Mouse (Mus musculus) heart, postnatal 25 days (tissue): Measurements from ENCODE around the gene Fcer1g. TPM values are rescaled to one million over a fixed set of nuclear protein-coding genes. Genes with fewer than 3 reads are reported as not detected.

ENCODE experiments used
- DNase-seq: peaks from one replicate; pipeline ENCODE4 v3.0.0; 2022; ENCODE audit warnings: low spot score
- intact Hi-C: fragments of 180-260 bp; cut with DNase I; formaldehyde crosslinking; loops from one replicate; pipeline ENCODE4 v1.15.1; 2025
- total RNA-seq, 2 experiments: library from RNA; stranded (reverse); gene quantifications; 2 replicates each; pipeline ENCODE4 v1.2.3; 2021

Fcer1g gene
- total RNA-seq, 2 experiments from 2014 or later, result 11.0 to 12.9 TPM

GRCm38 (mm10) chr1:171193093-171193840 is 40.9 kb downstream of the Fcer1g start:
- DNase-seq, result no peak
- intact Hi-C loops, result loop anchor here (2.0 kb wide), 1 partner anchor 28 kb away; no protein-coding TSS in a partner anchor

DNA sequence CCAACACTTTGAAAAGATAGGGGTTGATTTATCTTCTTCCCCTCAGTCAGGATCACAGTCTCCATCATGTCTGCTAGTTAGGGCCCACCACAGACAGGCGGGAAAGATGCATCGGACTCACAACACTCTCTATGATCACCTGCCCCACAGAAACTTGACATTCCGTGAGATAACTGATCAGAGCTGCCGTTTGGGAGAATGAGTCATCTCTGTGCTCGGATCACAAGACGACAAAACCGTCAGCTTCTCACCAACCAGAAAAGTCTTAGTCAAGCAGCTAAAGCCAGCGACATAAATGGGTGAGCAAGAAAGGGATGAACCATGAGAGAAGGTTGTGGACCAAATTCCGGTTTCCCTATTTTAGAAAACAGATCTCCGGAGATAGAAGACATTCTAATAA is 41.9 kb downstream of the Fcer1g start:
- intact Hi-C loops, result loop anchor here (2.0 kb wide), 1 partner anchor 29 kb away; no protein-coding TSS in a partner anchor
- no peak for DNase-seq

GRCm38 (mm10) chr1:171190832-171191231 is 43.3 kb downstream of the Fcer1g start:
- intact Hi-C loops, result no loop called here

DNA sequence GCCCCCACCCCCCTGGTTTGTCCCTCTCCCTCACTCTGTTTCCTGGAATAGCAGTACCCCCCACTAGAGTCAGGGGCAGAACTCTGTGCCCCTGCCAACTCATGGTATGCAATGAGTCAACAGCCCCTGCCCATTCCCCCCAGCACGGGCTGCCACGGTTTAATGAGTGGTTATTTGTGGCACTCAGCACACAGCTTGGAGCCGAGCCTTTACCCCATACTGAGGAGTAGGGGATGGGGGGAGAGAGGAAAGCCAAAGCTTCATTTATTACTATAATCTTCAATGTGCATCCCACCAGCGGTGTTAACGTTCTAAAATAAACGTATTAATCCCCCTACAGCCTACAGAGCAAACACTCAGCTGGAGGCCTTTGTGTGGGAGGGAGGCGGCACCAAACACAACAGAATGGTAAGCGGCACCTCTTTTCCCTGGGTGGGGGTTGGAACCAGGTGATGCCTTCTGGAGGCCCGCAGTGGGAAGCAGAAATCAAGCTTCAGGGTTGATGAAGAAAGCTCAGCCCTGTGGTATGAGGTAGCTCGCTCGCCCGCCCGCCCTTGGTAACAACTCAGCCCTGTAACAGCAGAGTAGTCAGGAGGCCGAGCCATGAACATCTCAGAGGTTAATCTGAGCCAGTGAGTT is 44.6 kb downstream of the Fcer1g start:
- intact Hi-C loops, result no loop called here
- DNase-seq, result no peak

More at GRCm38 (mm10) chr1:171190832-171191231, 43.3 kb downstream of the Fcer1g start:
- no peak for DNase-seq

DNA sequence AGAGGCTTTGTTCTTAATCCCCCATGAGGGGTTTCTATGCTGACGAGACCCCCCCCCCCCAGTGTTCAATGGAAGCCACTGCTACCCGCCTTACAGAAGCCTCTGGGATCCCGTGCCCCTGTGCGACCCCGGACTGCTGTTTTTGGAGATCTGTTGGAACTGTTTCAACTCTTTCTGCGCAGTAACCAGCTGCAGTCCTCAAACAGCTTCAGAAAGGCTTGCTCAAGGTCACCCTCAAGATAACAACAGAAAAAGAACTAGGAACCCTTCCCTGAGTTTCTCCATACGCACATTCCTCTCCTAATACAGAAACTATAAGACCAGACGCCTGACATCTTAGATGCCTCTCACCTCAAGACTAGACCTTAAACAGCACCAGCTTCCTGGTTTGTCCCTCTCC is 45.1 kb downstream of the Fcer1g start:
- DNase-seq, result no peak

DNA sequence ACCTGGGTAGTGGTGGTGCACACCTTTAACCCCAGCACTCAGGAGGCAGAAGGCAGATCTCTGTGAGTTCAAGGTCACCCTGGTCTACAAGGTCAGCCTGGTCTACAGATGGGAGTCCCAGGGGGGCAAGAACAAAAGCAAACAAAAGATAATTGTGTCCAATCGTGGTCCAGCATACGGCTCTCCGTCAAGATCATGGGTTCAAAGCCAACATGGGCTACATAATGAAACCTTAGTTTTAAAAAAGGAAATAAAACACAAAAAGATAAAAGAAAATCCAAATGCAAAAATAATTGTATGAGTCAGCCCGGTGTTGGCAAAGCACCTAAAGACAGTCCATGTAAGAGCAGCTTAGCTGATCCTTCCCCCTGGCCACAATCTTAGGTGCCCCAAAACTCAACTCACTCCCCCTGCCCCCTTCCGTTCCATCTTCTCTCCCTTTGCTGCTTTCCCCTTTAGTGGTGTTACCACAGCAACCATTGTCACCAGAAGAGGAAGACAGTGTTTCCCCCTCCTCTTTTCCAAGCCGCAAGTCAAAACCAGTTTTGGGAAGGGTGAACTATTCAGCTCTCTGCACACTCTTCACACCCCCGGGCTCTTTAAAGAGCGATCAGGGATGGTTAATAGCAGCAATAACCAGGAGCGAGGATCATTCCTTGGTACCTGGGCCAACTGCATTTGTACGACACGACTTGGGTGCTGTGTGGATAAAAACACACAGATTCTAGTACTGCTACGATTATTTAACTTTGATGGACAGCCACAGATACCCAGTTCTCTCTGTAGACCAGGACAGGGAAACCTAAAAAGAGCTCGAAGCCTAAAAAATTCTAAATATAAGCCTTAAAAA is 46.1 kb downstream of the Fcer1g start:
- no peak for DNase-seq
- intact Hi-C loops, result no loop called here

More for the DNA sequence above, 45.1 kb downstream of the Fcer1g start:
- intact Hi-C loops, result no loop called here

DNA sequence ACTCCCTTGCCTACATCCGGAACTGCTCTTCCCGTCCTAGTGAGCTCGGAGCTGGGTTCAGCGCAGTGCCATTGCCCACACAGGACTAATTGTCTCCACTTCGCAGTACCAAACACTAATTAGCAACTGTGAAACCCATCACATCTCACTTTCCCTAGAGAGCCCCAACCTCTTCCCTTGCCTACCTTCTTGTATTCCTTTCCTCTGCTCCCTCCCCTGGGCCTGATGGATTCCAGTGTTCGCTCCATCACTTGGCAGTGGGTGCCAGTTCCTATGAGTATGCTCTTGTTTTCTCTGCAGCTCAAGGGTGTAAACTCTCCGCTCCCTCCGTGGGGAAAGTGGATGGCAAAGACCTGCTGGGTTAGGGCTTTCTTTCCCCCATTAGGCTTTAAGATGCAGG is 48.5 kb downstream of the Fcer1g start:
- DNase-seq, result no peak
- intact Hi-C loops, result no loop called here

DNA sequence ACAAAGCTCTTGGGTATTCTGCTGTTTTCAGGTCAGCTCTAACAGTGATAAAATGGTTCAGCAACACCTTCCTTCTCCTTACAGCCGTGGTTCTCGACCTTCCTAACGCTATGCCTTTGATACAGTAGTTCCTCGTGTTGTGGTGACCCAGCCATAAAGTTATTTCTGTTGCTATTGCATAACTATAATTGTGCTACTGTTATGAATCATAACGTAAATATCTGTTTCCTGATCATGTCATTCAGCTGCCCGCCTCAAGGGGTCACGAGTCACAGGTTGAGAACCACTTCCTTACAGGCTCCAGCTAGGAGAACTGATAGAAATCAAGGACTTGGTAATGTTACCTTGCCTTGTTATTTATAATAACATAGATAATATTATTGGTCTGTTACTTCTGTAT is 49.9 kb downstream of the Fcer1g start:
- intact Hi-C loops, result no loop called here
- no peak for DNase-seq

GRCm38 (mm10) chr1:171183620-171184019 is 50.5 kb downstream of the Fcer1g start:
- intact Hi-C loops, result no loop called here
- DNase-seq, result peak; percentile 31

- intact Hi-C loops, result no loop called here
- DNase-seq, result no peak
Observed at GRCm38 (mm10) chr1:171183025-171183424, 51.1 kb downstream of the Fcer1g start.

Other genes with a start within 250 kb of the Fcer1g start
- gene Fcgr4, start 215.4 kb downstream of the Fcer1g start, total RNA-seq, result under 1 TPM; 0.34 to 0.52 TPM
- gene Fcgr3, start 169.4 kb downstream of the Fcer1g start, total RNA-seq, result 10 to 100 TPM; 12.5 to 15.6 TPM
- gene Cfap126, start 120.4 kb downstream of the Fcer1g start, total RNA-seq, result 1 to 10 TPM in 1 of 2 experiments, under 1 TPM in 1; 0.34 to 1.1 TPM
- 1,000 to 10,000 TPM; 1,121 to 1,186 TPM for gene Sdhc, start 83.8 kb downstream of the Fcer1g start, total RNA-seq
- 1 to 10 TPM in 1 of 2 experiments, under 1 TPM in 1; 0.29 to 6.7 TPM for gene Mpz, start 83.7 kb downstream of the Fcer1g start, total RNA-seq
- gene Pcp4l1, start 38.1 kb downstream of the Fcer1g start, total RNA-seq, result 100 to 1,000 TPM; 253 to 281 TPM
- not detected for gene Nr1i3, start 20.4 kb downstream of the Fcer1g start, total RNA-seq
- gene Tomm40l, start 11.9 kb downstream of the Fcer1g start, total RNA-seq, result 100 to 1,000 TPM in 1 of 2 experiments, 10 to 100 TPM in 1; 88.9 to 101 TPM
- 1 to 10 TPM; 2.9 to 3.0 TPM for gene Apoa2, start 9.3 kb downstream of the Fcer1g start, total RNA-seq
- 1 to 10 TPM in 1 of 2 experiments, under 1 TPM in 1; 0.49 to 2.0 TPM for gene Adamts4, start 16.1 kb upstream of the Fcer1g start, total RNA-seq
- 1,000 to 10,000 TPM; 1,437 to 1,441 TPM for gene Ndufs2, start 17.0 kb upstream of the Fcer1g start, total RNA-seq
- 10 to 100 TPM; 16.4 to 17.8 TPM for gene B4galt3, start 36.0 kb upstream of the Fcer1g start, total RNA-seq
- 10 to 100 TPM; 13.4 to 13.7 TPM for gene Ppox, start 46.8 kb upstream of the Fcer1g start, total RNA-seq
- 10 to 100 TPM; 19.7 to 21.3 TPM for gene Usp21, start 53.6 kb upstream of the Fcer1g start, total RNA-seq
- 10 to 100 TPM; 80.7 to 81.5 TPM for gene Ufc1, start 60.7 kb upstream of the Fcer1g start, total RNA-seq
- 10 to 100 TPM; 21.9 to 22.2 TPM for gene Dedd, start 94.8 kb upstream of the Fcer1g start, total RNA-seq
- gene Nit1, start 111.3 kb upstream of the Fcer1g start, total RNA-seq, result 10 to 100 TPM; 26.1 to 29.9 TPM
- gene Pfdn2, start 111.3 kb upstream of the Fcer1g start, total RNA-seq, result 10 to 100 TPM; 74.3 to 84.4 TPM
- not detected for gene Klhdc9, start 126.4 kb upstream of the Fcer1g start, total RNA-seq
- gene Nectin4, start 135.7 kb upstream of the Fcer1g start, total RNA-seq, result under 1 TPM; 0.21 to 0.42 TPM
- 1 to 10 TPM; 2.7 TPM for gene Arhgap30, start 154.6 kb upstream of the Fcer1g start, total RNA-seq
- gene Usf1, start 176.9 kb upstream of the Fcer1g start, total RNA-seq, result 10 to 100 TPM; 38.7 to 42.6 TPM
- 1 to 10 TPM; 1.2 to 1.6 TPM for gene Tstd1, start 184.5 kb upstream of the Fcer1g start, total RNA-seq
- 10 to 100 TPM; 37.1 to 38.9 TPM for gene F11r, start 203.2 kb upstream of the Fcer1g start, total RNA-seq